Mouse (Mus musculus) T-helper 17 cell (primary cell): Measurements from ENCODE around the gene Adgre1.

ENCODE experiments used
- in situ Hi-C, 2 experiments: fragments of 300-600 bp; cut with MboI, MseI; formaldehyde crosslinking; loops; 1 replicate in 1 of 2; 2 replicates in 1 of 2; pipeline ENCODE4 v1.15.1; 2025; ENCODE audit warnings: high pct_unique_total_duplicates in 2 of 2

Gene Adgre1

GRCm38 (mm10) chr17:57358441-57358840, at the start of gene Adgre1:
TSS of gene Adgre1 (plus strand) at chr17:57358691.
- in situ Hi-C loops = no loop called here

- in situ Hi-C loops = no loop called here
Observed at GRCm38 (mm10) chr17:57311801-57312200, 46.7 kb upstream of the Adgre1 start.

- in situ Hi-C loops = loop anchor here in 1 of 2 experiments (5.0 kb wide), 1 partner anchor 35 kb away; no protein-coding TSS in a partner anchor
Observed at GRCm38 (mm10) chr17:57327615-57328014, 30.9 kb upstream of the Adgre1 start.

GRCm38 (mm10) chr17:57328944-57329343, 29.5 kb upstream of the Adgre1 start:
- in situ Hi-C loops = loop anchor here in 1 of 2 experiments (5.0 kb wide), 1 partner anchor 37 kb away; no protein-coding TSS in a partner anchor

- in situ Hi-C loops = loop anchor here (5.0 kb wide), 2 partner anchors 109 to 114 kb away; no protein-coding TSS in a partner anchor
Observed at GRCm38 (mm10) chr17:57330993-57331392, 27.5 kb upstream of the Adgre1 start.

- in situ Hi-C loops = loop anchor here (5.0 kb wide), 2 partner anchors 110 to 115 kb away; no protein-coding TSS in a partner anchor
Observed at GRCm38 (mm10) chr17:57332241-57332640, 26.2 kb upstream of the Adgre1 start.

GRCm38 (mm10) chr17:57334001-57334760, 24.3 kb upstream of the Adgre1 start:
- in situ Hi-C loops = loop anchor here (5.0 kb wide), 2 partner anchors 112 to 117 kb away; no protein-coding TSS in a partner anchor

GRCm38 (mm10) chr17:57334761-57335150, 23.7 kb upstream of the Adgre1 start:
- in situ Hi-C loops = loop anchor here (5.0 kb wide), 3 partner anchors 112 to 242 kb away; no protein-coding TSS in a partner anchor

- in situ Hi-C loops = loop anchor here in 1 of 2 experiments (5.0 kb wide), 1 partner anchor 243 kb away; no protein-coding TSS in a partner anchor
Observed at GRCm38 (mm10) chr17:57335194-57335593, 23.3 kb upstream of the Adgre1 start.

GRCm38 (mm10) chr17:57335673-57336303, 22.7 kb upstream of the Adgre1 start:
- in situ Hi-C loops = loop anchor here in 1 of 2 experiments (5.0 kb wide), 1 partner anchor 243 kb away; no protein-coding TSS in a partner anchor

- in situ Hi-C loops = loop anchor here in 1 of 2 experiments (5.0 kb wide), 1 partner anchor 246 kb away; no protein-coding TSS in a partner anchor
Observed at GRCm38 (mm10) chr17:57337996-57338395, 20.5 kb upstream of the Adgre1 start.

- in situ Hi-C loops = loop anchor here in 1 of 2 experiments (5.0 kb wide), 1 partner anchor 247 kb away; no protein-coding TSS in a partner anchor
Observed at GRCm38 (mm10) chr17:57339298-57339697, 19.2 kb upstream of the Adgre1 start.

GRCm38 (mm10) chr17:57341568-57341967, 16.9 kb upstream of the Adgre1 start:
- in situ Hi-C loops = no loop called here

- in situ Hi-C loops = no loop called here
Observed at GRCm38 (mm10) chr17:57344029-57344707, 14.3 kb upstream of the Adgre1 start.

GRCm38 (mm10) chr17:57347017-57347416, 11.5 kb upstream of the Adgre1 start:
- in situ Hi-C loops = no loop called here

GRCm38 (mm10) chr17:57347781-57348180, 10.7 kb upstream of the Adgre1 start:
- in situ Hi-C loops = no loop called here

- in situ Hi-C loops = no loop called here
Observed at GRCm38 (mm10) chr17:57349067-57349466, 9.4 kb upstream of the Adgre1 start.

GRCm38 (mm10) chr17:57350212-57350611, 8.3 kb upstream of the Adgre1 start:
- in situ Hi-C loops = no loop called here

- in situ Hi-C loops = no loop called here
Observed at GRCm38 (mm10) chr17:57351107-57351506, 7.4 kb upstream of the Adgre1 start.

- in situ Hi-C loops = no loop called here
Observed at GRCm38 (mm10) chr17:57359485-57360241, 1.2 kb downstream of the Adgre1 start.
